Mouse (Mus musculus): ENCODE results near the gene Raver1.

GRCm38 (mm10) chr9:21121483-21121882, 29.7 kb upstream of the Raver1 start:
- TF ChIP-seq POLR2A (IDR thresholded peaks at IDR 0.05; ENCODE audit: insufficient read depth, low read depth, low read length) (no peak), CTCF (IDR thresholded peaks at IDR 0.05; ENCODE audit: insufficient read depth, low read depth, low read length) (no peak)
